Mouse (Mus musculus) retina, postnatal 1 day (tissue): Measurements from ENCODE around the gene Csf2rb2.
"Not testable (repeated sequence)": the region's sequence is repeated elsewhere in the genome, so short reads cannot be mapped to it uniquely, and the experiment has no call there.

Experiments
- DNase-seq: peaks from one replicate; pipeline ENCODE4 v3.0.0-alpha.2; 2012

Gene Csf2rb2

GRCm38 (mm10) chr15:78305341-78305933 is at the start of gene Csf2rb2:
TSS of gene Csf2rb2 (minus strand) at chr15:78305721.
- no peak for DNase-seq

GRCm38 (mm10) chr15:78354958-78355357 is 49.4 kb upstream of the Csf2rb2 start:
- DNase-seq = peak; percentile 38

- DNase-seq = no peak
These were observed 46.2 kb upstream of the Csf2rb2 start for GRCm38 (mm10) chr15:78351586-78352165.

- DNase-seq = no peak
These were observed 39.0 kb upstream of the Csf2rb2 start for GRCm38 (mm10) chr15:78344567-78344966.

GRCm38 (mm10) chr15:78343683-78344082 is 38.2 kb upstream of the Csf2rb2 start:
- no peak for DNase-seq

- DNase-seq = not testable (repeated sequence)
These were observed 35.4 kb upstream of the Csf2rb2 start for GRCm38 (mm10) chr15:78340919-78341318.

GRCm38 (mm10) chr15:78339627-78340423 is 34.3 kb upstream of the Csf2rb2 start:
- peak; percentile 61 for DNase-seq

GRCm38 (mm10) chr15:78334380-78334779 is 28.9 kb upstream of the Csf2rb2 start:
- no peak for DNase-seq

GRCm38 (mm10) chr15:78332981-78333380 is 27.5 kb upstream of the Csf2rb2 start:
- no peak for DNase-seq

GRCm38 (mm10) chr15:78331523-78332340 is 26.2 kb upstream of the Csf2rb2 start:
- no peak for DNase-seq

- no peak for DNase-seq
These were observed 25.2 kb upstream of the Csf2rb2 start for GRCm38 (mm10) chr15:78330706-78331105.

GRCm38 (mm10) chr15:78329972-78330371 is 24.5 kb upstream of the Csf2rb2 start:
- DNase-seq = not testable (repeated sequence)

- DNase-seq = no peak
These were observed 23.1 kb upstream of the Csf2rb2 start for GRCm38 (mm10) chr15:78328520-78329097.

GRCm38 (mm10) chr15:78327753-78328341 is 22.3 kb upstream of the Csf2rb2 start:
- DNase-seq = not testable (repeated sequence)

GRCm38 (mm10) chr15:78326747-78327146 is 21.2 kb upstream of the Csf2rb2 start:
- DNase-seq = no peak

GRCm38 (mm10) chr15:78325671-78326339 is 20.3 kb upstream of the Csf2rb2 start, which contains the start of gene Csf2rb:
TSS of gene Csf2rb (plus strand) at chr15:78325752.
- DNase-seq = no peak

- no peak for DNase-seq
These were observed 18.8 kb upstream of the Csf2rb2 start for GRCm38 (mm10) chr15:78324294-78324693.

GRCm38 (mm10) chr15:78323366-78323765 is 17.8 kb upstream of the Csf2rb2 start:
- no peak for DNase-seq

- DNase-seq = peak; percentile 72
These were observed 15.4 kb upstream of the Csf2rb2 start for GRCm38 (mm10) chr15:78320825-78321496.

GRCm38 (mm10) chr15:78318338-78319171 is 13.0 kb upstream of the Csf2rb2 start:
- DNase-seq = not testable (repeated sequence)
